Mouse (Mus musculus): Measurements from ENCODE around the gene Prorsd1.

GRCm38 (mm10) chr11:29496962-29497361 is 17.9 kb downstream of the Prorsd1 start:
- TF ChIP-seq CTCF (IDR thresholded peaks at IDR 0.05; ENCODE audit: extremely low read depth, insufficient read depth, insufficient read length, insufficient replicate concordance) (no peak), POLR2A (IDR thresholded peaks at IDR 0.05; ENCODE audit: low read depth, low read length) (no peak)

Data from spleen, adult 2 months (tissue).